Mouse (Mus musculus): ENCODE measurements at regions not wholly inside any gene's neighbourhood (a gene's known extent, or its start where the extent isn't known, plus 50 kb on each side); places are given as distances from the start of the nearest gene placed in this dataset.
A peak's percentile ranks its signal among the peaks of the same experiment; 100 is the strongest.
"Not testable (repeated sequence)": the region's sequence is repeated elsewhere in the genome, so short reads cannot be mapped to it uniquely, and the experiment has no call there.

DNA sequence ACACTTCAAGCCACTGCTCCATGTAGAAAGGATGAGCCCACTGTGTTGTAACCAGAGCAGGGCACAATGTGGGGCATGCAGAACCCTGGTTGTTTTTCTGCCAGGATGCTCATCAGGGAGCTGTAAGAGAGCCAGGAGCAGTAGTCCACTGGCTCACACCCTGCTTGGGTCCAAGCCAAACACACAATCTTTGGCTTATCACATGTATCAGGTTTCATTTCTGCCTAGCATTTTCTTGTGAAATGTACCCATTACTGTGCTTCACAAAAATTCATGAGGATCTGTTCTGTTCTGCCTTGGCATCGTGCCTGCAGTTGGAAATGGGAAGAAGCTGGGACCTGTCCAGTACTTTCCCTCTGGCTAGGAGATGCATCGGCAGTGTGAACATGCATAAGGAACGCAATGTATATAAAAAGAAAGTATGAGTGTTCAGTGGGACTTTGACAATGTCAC lies 491.6 kb upstream of the Igfbp3 start:
- DNase-seq (ENCODE audit: low read depth, low spot score), result no peak

DNA sequence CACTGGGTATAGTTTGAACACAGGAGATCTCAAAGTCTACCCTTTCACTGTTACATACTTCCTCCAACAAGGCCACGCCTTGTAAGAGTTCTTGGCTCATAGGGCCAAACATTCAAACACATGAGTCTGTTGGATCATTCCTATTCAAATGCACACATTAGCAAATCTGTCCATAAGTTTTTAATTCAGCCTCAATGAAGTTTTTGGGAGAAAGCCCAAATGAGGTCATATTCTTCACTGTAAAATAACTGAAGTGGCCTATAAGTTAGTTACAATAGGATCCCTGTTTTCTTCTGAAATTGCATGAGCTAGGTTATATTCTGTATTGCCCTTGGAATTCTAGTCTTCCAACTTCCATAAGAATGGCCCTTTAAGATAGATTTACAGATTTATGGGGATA lies 483.9 kb upstream of the Igfbp3 start:
- no peak for DNase-seq (ENCODE audit: low read depth, low spot score)

DNA sequence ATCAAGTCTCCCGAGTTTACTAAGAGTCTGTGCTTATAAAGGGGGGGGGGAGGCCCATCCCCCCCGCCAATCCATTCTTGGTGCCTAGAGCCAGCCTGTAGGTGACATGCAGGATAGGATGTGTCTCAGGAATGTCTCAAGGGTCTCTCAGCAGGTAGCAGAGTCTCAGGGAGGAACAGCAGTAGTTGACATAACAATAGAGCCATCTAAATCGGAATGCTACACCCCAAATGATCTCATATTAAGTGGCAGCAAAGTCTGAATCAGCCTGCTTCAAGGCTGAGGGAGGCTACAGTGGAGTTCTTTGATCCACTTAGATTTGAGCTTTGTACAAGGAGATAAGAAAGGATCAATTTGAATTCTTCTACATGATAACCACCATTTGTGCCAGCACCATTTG lies 476.0 kb upstream of the Igfbp3 start:
- not testable (repeated sequence) for DNase-seq (ENCODE audit: low read depth, low spot score)

DNA sequence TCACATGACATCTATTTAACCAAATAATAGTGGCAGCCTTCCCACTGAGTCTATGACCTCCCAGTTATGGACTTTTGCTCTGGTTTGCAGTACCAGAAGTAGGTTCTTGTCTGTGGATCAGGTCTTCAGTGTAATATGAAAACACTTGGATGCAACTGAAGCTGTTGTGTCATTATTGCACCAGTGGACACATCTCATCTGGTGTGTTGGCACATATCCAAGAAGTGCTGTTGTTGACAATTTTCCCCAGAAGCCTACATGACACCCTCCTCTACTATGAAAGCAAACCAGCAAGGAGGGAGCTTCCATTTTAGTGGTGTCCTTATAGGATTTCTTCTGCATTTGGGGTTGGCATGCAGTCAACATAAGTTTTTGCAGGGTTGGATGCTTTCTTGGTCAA lies 459.1 kb upstream of the Igfbp3 start:
- no peak for DNase-seq (ENCODE audit: low read depth, low spot score)

DNA sequence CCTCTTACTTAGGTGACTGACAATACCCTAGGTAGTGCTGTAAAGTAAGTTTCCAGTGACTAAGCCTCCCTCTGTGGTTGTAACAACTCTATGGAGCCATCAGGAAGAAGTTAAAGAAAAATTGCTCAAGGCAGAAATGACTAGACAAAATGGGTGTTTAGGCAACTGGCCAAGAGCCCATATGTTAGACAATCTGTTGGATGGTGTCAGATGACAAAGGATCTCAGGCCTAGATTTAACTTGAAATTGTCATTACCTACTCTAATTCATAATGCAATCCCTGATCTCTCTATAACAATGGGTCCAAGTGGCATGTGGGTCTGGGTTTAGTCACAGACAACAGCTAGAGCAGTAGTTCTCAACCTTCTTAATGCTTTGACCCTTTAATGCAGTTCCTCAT lies 416.9 kb upstream of the Igfbp3 start:
- DNase-seq (ENCODE audit: low read depth, low spot score), result no peak

DNA sequence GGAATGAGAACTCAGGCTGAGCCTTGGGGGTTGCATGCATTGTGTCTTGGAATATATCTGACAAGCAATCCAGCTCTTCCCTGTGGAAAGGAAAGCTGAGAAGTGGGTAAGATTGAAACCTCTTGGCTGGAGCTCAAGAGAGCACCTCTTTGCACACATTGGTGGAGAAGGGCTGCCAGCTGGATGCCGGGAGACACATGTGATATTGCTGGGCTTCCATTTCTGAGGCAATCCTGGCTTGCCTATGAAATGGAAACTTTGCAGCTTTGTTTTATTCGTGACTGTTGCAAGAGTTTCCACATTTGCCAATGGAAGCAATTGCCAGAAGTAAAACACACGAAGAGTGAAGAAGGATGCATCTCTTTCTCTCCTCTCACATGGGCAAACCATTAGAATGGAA lies 411.5 kb upstream of the Igfbp3 start:
- DNase-seq (ENCODE audit: low read depth, low spot score), result no peak

DNA sequence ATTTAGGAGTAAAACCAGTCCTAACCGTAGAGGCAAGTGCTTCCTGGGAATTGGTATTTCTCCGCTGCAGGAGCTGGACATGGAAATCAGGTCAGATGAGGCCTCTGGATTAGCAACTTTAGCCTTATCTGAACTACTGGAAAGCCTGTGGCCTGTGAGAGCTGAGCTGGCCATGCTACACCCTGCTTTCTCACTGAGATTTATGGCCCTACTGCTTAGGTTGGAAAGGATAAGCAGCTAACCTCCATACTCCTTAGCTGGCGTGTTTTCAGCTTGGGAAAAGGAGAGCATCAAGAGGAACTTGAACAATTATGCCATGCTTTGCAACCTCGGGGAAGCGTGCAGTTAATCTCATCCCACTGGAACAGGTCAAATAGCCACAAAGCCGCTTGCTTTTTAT lies 406.6 kb upstream of the Igfbp3 start:
- peak; percentile 4 for DNase-seq (ENCODE audit: low read depth, low spot score)

DNA sequence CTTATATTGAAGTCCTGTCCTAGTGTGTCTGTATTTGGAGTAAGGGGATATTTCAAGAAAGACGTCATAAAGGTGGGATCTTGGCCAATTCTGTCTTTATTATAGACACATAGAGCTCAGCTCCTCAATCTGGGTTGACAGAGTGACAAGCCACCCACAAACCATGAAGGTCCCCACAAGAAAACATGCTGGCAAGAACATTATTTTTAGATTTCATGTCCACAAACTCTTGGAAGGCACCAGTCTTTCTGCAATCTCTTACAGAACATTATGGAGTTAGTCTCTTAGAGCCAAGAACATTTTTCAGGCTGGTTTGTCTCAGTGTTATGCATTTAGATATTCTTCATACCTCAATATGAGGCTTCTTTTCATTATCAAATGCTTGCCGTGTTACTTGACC lies 397.0 kb upstream of the Igfbp3 start:
- DNase-seq (ENCODE audit: low read depth, low spot score), result no peak

DNA sequence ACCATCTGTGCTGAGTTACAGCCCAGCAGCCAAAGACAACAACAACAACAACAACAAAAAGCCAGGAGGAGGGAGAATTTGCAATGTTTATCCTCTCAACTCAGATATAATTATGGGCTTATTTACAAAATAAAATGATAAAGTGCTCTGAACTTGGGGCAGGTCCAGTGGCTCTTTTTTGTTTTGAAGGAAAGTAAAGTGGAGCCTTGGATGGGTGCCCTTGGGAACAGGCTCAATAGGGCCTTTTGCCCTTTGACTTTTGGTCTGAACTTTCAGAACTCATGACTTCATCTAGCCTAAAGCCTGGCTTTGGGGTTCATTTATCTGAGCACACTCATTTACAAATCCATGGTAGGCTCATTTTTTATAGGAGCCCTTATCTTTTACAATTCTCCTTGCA lies 396.2 kb upstream of the Igfbp3 start:
- no peak for DNase-seq (ENCODE audit: low read depth, low spot score)

DNA sequence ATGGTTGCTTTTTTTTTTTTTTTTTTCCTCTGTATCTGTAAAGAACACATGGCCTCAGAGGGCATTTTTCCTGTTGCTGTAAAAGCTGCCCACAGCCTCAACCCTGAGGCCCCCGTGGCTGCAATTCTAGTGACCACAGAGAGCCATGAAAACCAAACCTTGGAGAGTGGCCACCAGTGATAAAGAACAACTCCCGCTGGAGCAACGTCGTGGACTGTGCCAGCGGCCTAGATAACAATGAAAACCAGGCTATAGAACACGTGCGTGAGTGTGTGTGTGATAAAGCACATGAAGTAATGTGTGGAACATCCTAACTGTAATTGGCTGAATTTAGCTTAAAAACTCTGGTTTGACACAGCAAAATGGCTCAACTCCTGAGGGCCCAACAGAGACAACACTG lies 392.9 kb upstream of the Igfbp3 start:
- DNase-seq (ENCODE audit: low read depth, low spot score), result no peak

DNA sequence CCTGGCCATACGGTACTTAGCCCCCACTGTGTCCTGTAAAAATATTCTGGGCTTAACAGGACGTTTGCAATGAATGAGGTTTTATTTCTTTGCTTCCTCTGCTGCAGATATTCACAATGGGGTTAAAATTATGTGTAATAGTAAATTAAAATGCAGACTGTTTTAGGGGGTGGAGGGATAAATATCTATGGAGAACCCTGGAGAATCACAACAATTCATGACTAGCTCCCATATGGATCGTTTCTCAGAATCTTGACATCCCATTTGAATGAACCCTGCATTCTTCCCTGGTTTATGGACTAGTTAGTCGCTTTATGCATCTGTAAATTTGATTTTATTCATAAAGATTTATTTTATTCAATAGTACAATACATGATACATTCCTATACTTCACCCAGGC lies 378.3 kb upstream of the Igfbp3 start:
- DNase-seq (ENCODE audit: low read depth, low spot score), result no peak

DNA sequence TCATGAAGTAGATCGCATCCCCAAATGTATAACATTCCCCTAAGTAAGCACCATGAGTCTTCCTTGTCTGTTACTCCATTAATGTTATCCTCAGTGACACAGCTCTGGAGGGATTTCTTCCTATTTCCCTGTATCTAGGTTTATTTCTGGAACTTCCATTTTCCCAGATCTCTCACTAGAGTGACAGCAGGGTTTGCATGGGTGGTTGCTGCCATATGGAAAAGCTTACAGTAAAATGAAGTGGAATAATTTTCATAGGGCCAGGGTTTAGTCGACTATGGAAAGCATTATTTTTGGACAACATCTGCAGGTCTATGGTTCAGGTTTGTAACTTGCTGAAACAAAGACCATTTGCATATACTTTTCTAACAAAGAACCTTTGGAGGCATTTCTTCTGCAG lies 369.6 kb upstream of the Igfbp3 start:
- no peak for DNase-seq (ENCODE audit: low read depth, low spot score)

DNA sequence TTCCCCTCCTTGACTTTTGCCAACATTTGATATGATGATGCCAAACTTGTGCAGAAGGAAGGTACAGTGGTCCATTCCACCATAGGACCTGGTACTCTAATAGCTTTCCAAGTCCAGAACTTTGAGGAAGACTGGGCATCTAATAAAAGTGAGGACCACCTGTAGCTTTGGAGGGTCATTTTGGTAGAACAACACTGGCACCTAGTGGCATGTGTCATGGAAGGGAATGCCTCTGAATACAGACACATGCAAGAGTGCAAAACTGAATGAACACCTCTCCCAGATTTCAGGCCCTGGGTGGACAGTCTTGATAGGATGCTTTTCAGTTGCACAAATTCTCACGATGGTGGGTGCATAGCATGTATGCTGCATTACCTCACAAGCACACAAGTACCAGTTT lies 354.8 kb upstream of the Igfbp3 start:
- DNase-seq (ENCODE audit: low read depth, low spot score), result peak; percentile 36

DNA sequence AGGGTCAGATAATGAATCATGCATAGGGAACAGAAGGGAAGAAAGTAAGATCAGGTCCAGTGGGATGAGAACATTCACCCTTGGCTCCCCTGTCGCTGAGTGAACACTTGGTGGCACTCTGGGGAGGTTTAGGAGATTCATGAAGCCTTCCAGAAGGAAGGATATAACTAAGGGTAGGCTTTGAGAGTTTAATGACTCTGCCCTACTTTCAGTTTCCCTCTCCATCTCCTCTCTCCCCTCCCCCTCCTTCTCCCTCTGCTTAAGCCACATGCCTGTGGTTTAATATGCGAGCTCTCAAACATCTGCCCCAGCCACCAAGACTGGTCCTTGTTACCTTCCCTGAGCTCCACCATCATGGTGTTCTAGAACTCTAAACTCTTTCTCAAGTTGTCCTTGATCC lies 348.3 kb upstream of the Igfbp3 start:
- DNase-seq (ENCODE audit: low read depth, low spot score), result no peak

DNA sequence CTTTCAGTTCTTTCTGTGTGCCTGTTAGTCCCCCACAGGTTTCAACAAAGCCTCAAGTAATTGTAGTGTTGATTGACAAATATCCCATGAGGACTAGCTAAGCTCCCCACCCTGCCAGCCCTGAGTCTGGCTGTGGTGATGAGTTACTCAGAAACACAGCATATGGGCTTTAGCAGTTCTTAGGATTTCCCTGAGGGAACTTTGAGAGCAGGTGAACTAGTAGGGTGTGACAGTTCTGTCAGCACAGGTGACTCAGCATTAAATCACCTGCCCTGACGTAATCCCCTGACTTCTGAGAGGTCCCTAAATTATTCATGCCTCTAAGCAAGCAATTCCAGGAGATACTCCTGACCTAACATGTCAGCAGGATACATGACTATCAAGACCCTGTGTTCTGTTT lies 347.7 kb upstream of the Igfbp3 start:
- DNase-seq (ENCODE audit: low read depth, low spot score), result no peak

DNA sequence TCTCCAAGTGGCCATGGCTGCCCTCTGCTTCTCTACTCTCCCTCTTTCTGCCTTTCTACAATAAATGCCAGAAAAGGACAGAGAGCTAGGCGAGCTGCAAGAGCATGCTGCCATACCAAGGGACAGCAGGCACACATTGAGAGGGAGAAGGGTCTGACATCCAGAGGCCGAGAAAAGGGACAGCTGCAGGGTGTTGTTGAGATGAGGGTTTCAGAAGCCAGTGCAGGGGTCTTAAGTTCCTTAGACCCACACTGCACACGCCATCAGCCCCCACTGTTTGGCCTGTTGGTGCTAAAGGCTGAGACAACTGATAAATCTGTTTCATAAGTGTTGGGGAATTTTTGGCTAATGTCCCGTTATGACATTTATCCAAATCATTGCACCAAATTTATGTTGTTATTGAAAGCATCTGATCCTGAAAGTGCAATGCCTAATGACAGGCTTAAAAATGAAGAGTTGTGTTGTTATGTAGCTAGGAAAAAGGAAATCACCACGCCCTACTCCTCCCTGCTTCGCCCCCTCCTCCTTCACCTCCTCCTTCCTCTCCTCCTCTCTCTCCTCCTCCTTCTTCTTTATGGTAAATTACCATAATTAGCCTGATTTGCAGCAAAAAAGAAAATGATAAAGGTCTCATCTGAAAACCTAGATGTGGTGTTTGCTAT lies 342.0 kb upstream of the Igfbp3 start:
- no peak for DNase-seq (ENCODE audit: low read depth, low spot score)

DNA sequence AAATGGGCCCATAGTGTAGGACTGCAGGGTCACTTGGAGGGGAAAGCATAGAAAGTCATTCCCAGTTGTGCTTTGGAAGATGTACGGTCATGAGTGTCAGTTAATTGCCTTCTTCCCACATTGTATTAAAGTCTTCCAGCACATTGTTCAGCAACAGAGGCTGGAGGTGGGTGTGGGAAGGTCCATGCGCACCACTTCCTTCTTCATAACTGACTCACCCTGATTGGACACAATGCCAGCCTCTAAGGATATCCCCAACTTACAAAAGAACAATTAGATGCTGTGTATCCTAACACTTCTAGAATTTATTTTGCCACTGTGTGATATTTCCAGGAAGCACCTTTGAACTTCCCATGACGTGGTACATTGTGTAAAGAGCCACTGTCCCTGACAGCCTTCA lies 338.4 kb upstream of the Igfbp3 start:
- DNase-seq (ENCODE audit: low read depth, low spot score), result no peak

DNA sequence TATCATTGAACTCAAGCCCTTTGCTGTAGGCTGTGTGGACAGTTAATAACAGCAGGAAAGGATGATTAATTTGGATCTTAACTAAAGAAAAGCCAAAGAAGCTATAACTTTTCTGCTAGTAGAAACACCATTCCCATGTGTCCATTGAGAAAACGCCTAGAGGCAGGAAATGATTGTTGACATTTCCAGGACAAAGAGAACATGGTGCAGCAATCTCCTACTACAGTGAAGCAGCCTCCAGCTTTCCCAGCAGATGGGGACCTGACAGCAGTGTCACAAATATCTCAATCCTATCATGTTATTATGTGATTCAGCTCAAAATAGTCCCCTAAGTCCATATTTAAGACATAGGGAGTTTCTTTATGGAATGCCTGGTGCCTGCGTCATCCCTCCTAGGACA lies 334.1 kb upstream of the Igfbp3 start:
- no peak for DNase-seq (ENCODE audit: low read depth, low spot score)

DNA sequence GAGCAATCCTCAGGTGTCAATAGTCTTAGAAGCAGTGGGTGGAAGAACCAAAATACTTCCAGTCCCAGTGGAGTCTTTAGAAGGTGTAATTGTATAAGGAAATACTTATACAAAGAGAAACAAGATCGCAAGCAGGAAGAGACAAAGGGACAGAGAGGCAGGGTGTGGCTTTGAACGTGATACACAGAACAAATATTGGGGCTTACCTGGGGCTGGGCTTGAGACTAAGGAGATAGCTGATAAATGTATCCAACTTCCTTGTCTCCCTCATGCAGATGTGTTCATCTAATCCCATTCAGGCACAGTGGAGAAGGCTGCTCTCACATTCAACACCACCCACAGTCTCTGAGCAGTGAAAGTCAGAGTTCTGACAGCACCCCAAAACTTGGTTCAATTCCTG lies 331.9 kb upstream of the Igfbp3 start:
- no peak for DNase-seq (ENCODE audit: low read depth, low spot score)

DNA sequence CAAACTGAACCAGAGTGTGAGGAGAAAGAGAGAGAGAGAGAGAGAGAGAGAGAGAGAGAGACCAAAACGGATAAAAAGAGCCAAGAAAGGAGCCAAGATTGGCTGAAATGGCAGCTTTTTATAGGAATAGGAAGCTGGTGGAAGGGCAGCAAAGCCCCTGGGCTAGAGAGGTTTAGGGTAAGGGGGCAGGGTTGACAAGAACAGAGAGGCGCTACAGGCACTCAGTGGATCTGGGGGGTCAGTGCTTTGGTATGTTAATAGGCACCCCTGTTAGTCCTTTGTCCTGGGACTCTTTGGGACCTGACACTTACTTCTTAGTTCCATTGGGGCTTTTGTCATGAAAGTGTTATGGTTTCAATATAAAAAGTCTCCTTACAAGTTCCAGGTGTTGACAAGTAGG lies 320.9 kb upstream of the Igfbp3 start:
- DNase-seq (ENCODE audit: low read depth, low spot score), result no peak

DNA sequence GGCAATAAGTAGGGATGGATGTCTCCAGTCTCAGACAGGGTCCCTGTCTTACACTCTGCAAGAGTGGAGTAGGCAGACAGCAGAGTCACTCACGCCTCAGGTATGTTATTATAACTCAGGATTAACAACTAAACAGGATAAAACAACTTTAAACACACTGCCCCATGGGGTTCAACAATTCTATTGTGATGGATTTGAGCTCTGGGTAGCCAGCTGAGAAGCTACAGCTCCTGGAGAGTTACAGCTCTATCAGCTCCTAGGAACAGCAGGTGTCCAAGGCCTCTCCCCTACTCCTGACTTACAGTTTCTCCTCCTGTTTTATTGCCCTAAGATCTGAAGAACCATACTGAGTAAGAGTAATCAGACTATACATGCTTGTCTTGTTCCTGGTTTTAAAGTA lies 319.6 kb upstream of the Igfbp3 start:
- no peak for DNase-seq (ENCODE audit: low read depth, low spot score)

DNA sequence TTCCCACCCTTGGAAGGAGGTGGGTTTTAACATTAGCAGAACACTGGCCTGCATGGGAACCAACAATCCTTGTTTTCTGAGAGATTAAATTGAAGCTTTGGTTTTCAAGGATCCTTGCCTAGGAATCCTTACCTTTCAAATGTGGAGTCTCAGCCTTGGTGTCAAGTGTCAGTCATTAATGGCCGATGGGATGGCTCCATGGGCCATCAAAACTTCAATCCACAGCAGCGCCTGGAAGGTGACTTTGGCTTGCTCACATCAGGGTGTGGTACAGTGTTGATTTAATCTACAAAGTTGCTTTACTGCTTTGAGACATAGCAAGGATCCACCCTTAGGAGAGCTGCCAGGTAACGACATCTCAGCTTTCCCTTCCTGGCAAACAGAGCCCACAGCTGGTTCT lies 318.1 kb upstream of the Igfbp3 start:
- DNase-seq (ENCODE audit: low read depth, low spot score), result no peak

DNA sequence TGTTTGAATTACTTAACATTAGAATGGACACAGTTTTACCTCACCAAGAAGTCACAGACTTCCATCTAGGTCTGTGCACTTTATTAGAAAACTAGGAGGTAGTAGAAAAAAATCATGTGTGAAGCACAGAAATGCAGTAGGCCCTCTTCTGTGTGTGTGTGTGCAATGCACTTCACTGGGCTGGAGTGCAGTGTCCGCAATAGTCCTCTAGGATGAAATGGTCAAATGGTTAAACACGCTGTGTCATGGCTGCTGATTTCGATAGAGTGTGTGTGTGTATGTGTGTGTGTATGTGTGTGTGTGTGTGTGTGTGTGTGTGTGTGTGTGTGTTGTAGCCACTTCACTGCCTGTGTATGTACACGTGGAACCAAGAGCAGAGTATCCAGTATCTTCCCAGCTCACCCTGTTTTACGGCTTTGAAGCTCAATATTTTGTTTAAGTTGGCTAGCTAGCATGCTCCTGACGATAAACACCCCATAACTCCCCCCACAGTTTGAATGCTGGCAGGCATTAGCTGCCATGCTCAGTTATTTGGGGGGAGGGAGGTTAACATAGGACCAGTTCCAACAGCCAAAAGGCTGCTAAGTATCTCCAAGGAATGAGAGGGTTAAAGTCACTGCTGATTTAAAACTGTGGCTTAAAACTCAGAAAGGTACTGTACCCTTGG lies 316.9 kb upstream of the Igfbp3 start:
- no peak for DNase-seq (ENCODE audit: low read depth, low spot score)

DNA sequence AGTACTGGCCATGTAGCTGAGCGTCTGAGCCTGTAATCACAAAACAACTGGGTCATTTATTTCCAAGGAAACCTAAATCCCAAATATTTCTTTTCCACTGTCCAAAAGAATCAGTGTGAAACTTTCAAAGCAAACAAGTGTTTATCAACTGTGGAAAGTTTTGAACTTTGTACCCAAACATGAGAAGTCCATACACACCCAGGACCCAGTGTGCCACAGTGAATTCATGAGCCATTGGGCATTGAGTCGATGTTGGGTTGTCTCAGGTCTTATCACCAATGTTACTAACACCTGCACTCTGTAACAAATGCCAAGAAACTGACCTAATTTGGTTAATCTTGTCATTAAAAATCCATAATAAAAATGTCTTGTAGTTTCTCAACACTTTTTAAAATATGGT lies 305.8 kb upstream of the Igfbp3 start:
- DNase-seq (ENCODE audit: low read depth, low spot score), result no peak

Data from mesoderm, embryonic 11.5 days (tissue).